Mouse (Mus musculus) CH12.LX (cell line): ENCODE data around the gene Galnt12. TPM values are rescaled to one million over a fixed set of nuclear protein-coding genes. Genes with fewer than 3 reads are reported as not detected.
A peak's percentile ranks its signal among the peaks of the same experiment; 100 is the strongest.

Experiments used
- DNase-seq: peaks from one replicate; pipeline ENCODE4 v3.0.0-alpha.2; 2013; ENCODE audit errors: extremely low read depth
- H3K27ac ChIP-seq: 2 replicates; pipeline ENCODE4 v1.5.1; 2012; ENCODE audit warnings: low read depth, mild to moderate bottlenecking, control low read depth, moderate library complexity; ENCODE audit not compliant: insufficient read depth
- H3K27me3 ChIP-seq: replicated peaks from 2 replicates; pipeline ENCODE3; 2012; ENCODE audit warnings: inconsistent platforms
- H3K36me3 ChIP-seq, 2 experiments: replicated peaks in 1 of 2; 2 replicates each; pipeline versions ENCODE3 to v1.6.1; 2012; ENCODE audit warnings: inconsistent platforms in 1 of 2, low read length in 1 of 2, mild to moderate bottlenecking in 1 of 2, mixed read lengths in 1 of 2, moderate library complexity in 1 of 2; ENCODE audit not compliant: control insufficient read depth in 1 of 2, insufficient read depth in 1 of 2
- H3K4me1 ChIP-seq, 2 experiments: 2 replicates each; pipeline ENCODE4 v1.6.1; 2012; ENCODE audit warnings: inconsistent platforms in 1 of 2, moderate library complexity in 1 of 2; ENCODE audit not compliant: insufficient read depth in 2 of 2, control insufficient read depth in 1 of 2
- H3K4me2 ChIP-seq: 2 replicates; pipeline ENCODE4 v1.6.1; 2012; ENCODE audit warnings: low read depth, mild to moderate bottlenecking, control low read depth; ENCODE audit not compliant: poor library complexity, insufficient read depth, severe bottlenecking
- H3K4me3 ChIP-seq, 3 experiments: fragments of 150-350 bp in 1 of 3; sonication (generic) in 1 of 3; replicated peaks in 1 of 3; 2 replicates each; pipeline versions ENCODE3 to v1.5.1; 2011 to 2012; ENCODE audit warnings: low read depth in 2 of 3, low read length in 2 of 3, mild to moderate bottlenecking in 2 of 3, moderate library complexity in 2 of 3, control low read depth in 1 of 3, improper control_type of control experiment in 1 of 3, inconsistent platforms in 1 of 3, mixed read lengths in 1 of 3; ENCODE audit not compliant: poor library complexity in 1 of 3
- H3K79me2 ChIP-seq: replicated peaks from 2 replicates; pipeline ENCODE4 v1.6.1; 2012; ENCODE audit warnings: mild to moderate bottlenecking, moderate library complexity; ENCODE audit not compliant: control insufficient read depth, poor library complexity, insufficient read depth, severe bottlenecking; ENCODE audit errors: extremely low read depth
- H3K9ac ChIP-seq: 2 replicates; pipeline ENCODE4 v1.6.1; 2012; ENCODE audit warnings: low read depth, mild to moderate bottlenecking, control low read depth, moderate library complexity; ENCODE audit not compliant: insufficient read depth
- H3K9me3 ChIP-seq: replicated peaks from 2 replicates; pipeline ENCODE3; 2012; ENCODE audit warnings: low read length, inconsistent platforms, mixed read lengths
- BHLHE40 ChIP-seq: IDR thresholded peaks from 2 replicates; pipeline ENCODE4 v1.6.1; 2011; ENCODE audit warnings: mild to moderate bottlenecking, low read depth, low read length, improper control_type of control experiment
- CHD1 ChIP-seq: IDR thresholded peaks from 2 replicates; pipeline ENCODE4 v1.6.1; 2012; ENCODE audit warnings: low read depth, low read length, improper control_type of control experiment, inconsistent platforms
- CHD2 ChIP-seq: IDR thresholded peaks from 2 replicates; pipeline ENCODE4 v1.6.1; 2011; ENCODE audit warnings: low read length, improper control_type of control experiment
- CTCF ChIP-seq, 2 experiments: IDR thresholded peaks in 1 of 2; conservative IDR thresholded peaks in 1 of 2; 2 replicates each; pipeline ENCODE4 v1.5.1; 2011 to 2012; ENCODE audit warnings: low read depth in 2 of 2, low read length in 2 of 2, improper control_type of control experiment in 1 of 2, inconsistent platforms in 1 of 2, mild to moderate bottlenecking in 1 of 2, moderate library complexity in 1 of 2
- E2F4 ChIP-seq: IDR thresholded peaks from 2 replicates; pipeline ENCODE4 v1.6.1; 2011; ENCODE audit warnings: low read depth, low read length, improper control_type of control experiment; ENCODE audit not compliant: insufficient replicate concordance
- ELF1 ChIP-seq: IDR thresholded peaks from 2 replicates; pipeline ENCODE4 v1.6.1; 2014; ENCODE audit warnings: low read depth, mild to moderate bottlenecking, inconsistent platforms, low read length, improper control_type of control experiment
- EP300 ChIP-seq: IDR thresholded peaks from 2 replicates; pipeline ENCODE4 v1.6.1; 2011; ENCODE audit warnings: low read length, improper control_type of control experiment
- ETS1 ChIP-seq: conservative IDR thresholded peaks from 2 replicates; pipeline ENCODE4 v1.6.1; 2012; ENCODE audit warnings: low read depth, mild to moderate bottlenecking, inconsistent platforms, low read length, improper control_type of control experiment, moderate library complexity
- GABPA ChIP-seq: IDR thresholded peaks from 2 replicates; pipeline ENCODE4 v1.6.1; 2012; ENCODE audit warnings: low read depth, low read length, improper control_type of control experiment, inconsistent platforms; ENCODE audit not compliant: insufficient replicate concordance
- HCFC1 ChIP-seq: IDR thresholded peaks from 2 replicates; pipeline ENCODE4 v1.6.1; 2012; ENCODE audit warnings: low read depth, mild to moderate bottlenecking, inconsistent platforms, low read length, improper control_type of control experiment
- IRF4 ChIP-seq: IDR thresholded peaks from 2 replicates; pipeline ENCODE4 v1.6.1; 2014; ENCODE audit warnings: low read depth, mild to moderate bottlenecking, inconsistent platforms, low read length, improper control_type of control experiment
- JUN ChIP-seq: IDR thresholded peaks from 2 replicates; pipeline ENCODE4 v1.6.1; 2011; ENCODE audit warnings: low read depth, mild to moderate bottlenecking, low read length, improper control_type of control experiment, moderate library complexity; ENCODE audit not compliant: insufficient read depth
- JUND ChIP-seq: conservative IDR thresholded peaks from 2 replicates; pipeline ENCODE4 v1.6.1; 2011; ENCODE audit warnings: low read depth, low read length, improper control_type of control experiment
- KAT2A ChIP-seq: IDR thresholded peaks from 2 replicates; pipeline ENCODE4 v1.6.1; 2012; ENCODE audit warnings: low read length, improper control_type of control experiment, inconsistent platforms; ENCODE audit not compliant: insufficient replicate concordance
- MAFK ChIP-seq: IDR thresholded peaks from 2 replicates; pipeline ENCODE4 v1.6.1; 2011; ENCODE audit warnings: low read length, improper control_type of control experiment; ENCODE audit not compliant: insufficient replicate concordance
- MAX ChIP-seq: IDR thresholded peaks from 2 replicates; pipeline ENCODE4 v1.6.1; 2011; ENCODE audit warnings: low read length, improper control_type of control experiment
- MAZ ChIP-seq: IDR thresholded peaks from 2 replicates; pipeline ENCODE4 v1.6.1; 2012; ENCODE audit warnings: low read depth, mild to moderate bottlenecking, inconsistent platforms, low read length, improper control_type of control experiment, moderate library complexity
- MEF2A ChIP-seq: IDR thresholded peaks from 2 replicates; pipeline ENCODE4 v1.6.1; 2014; ENCODE audit warnings: low read depth, mild to moderate bottlenecking, inconsistent platforms, low read length, improper control_type of control experiment, borderline replicate concordance
- MXI1 ChIP-seq: IDR thresholded peaks from 2 replicates; pipeline ENCODE4 v1.6.1; 2011; ENCODE audit warnings: mild to moderate bottlenecking, low read depth, low read length, improper control_type of control experiment
- MYC ChIP-seq: IDR thresholded peaks from 2 replicates; pipeline ENCODE4 v1.6.1; 2011; ENCODE audit warnings: low read depth, mild to moderate bottlenecking, improper control_type of control experiment, low read length
- NELFE ChIP-seq: IDR thresholded peaks from 2 replicates; pipeline ENCODE4 v1.6.1; 2011; ENCODE audit warnings: low read depth, low read length, improper control_type of control experiment
- NRF1 ChIP-seq: IDR thresholded peaks from 2 replicates; pipeline ENCODE4 v1.6.1; 2014; ENCODE audit warnings: low read depth, mild to moderate bottlenecking, inconsistent platforms, low read length, improper control_type of control experiment, moderate library complexity
- PAX5 ChIP-seq: IDR thresholded peaks from 2 replicates; pipeline ENCODE4 v1.6.1; 2012; ENCODE audit warnings: low read length, inconsistent platforms, mixed read lengths
- POLR2A ChIP-seq: IDR thresholded peaks from 2 replicates; pipeline ENCODE4 v1.6.1; 2011; ENCODE audit warnings: low read depth, mild to moderate bottlenecking, improper control_type of control experiment, low read length
- POLR2AphosphoS2 ChIP-seq: IDR thresholded peaks from 2 replicates; pipeline ENCODE4 v1.6.1; 2011; ENCODE audit warnings: low read depth, low read length, improper control_type of control experiment
- RAD21 ChIP-seq: IDR thresholded peaks from 2 replicates; pipeline ENCODE4 v1.6.1; 2011; ENCODE audit warnings: low read depth, mild to moderate bottlenecking, low read length, improper control_type of control experiment, moderate library complexity
- SIN3A ChIP-seq: IDR thresholded peaks from 2 replicates; pipeline ENCODE4 v1.6.1; 2012; ENCODE audit warnings: low read length, improper control_type of control experiment, inconsistent platforms
- SMC3 ChIP-seq: IDR thresholded peaks from 2 replicates; pipeline ENCODE4 v1.6.1; 2011; ENCODE audit warnings: low read depth, low read length, improper control_type of control experiment
- TBP ChIP-seq: conservative IDR thresholded peaks from 2 replicates; pipeline ENCODE4 v1.6.1; 2011; ENCODE audit warnings: low read depth, low read length, improper control_type of control experiment
- TCF12 ChIP-seq: IDR thresholded peaks from 2 replicates; pipeline ENCODE4 v1.6.1; 2014; ENCODE audit warnings: low read depth, mild to moderate bottlenecking, inconsistent platforms, low read length, improper control_type of control experiment
- UBTF ChIP-seq: IDR thresholded peaks from 2 replicates; pipeline ENCODE4 v1.6.1; 2012; ENCODE audit warnings: low read depth, mild to moderate bottlenecking, inconsistent platforms, low read length, improper control_type of control experiment, moderate library complexity
- ZC3H11A ChIP-seq: IDR thresholded peaks from 2 replicates; pipeline ENCODE4 v1.6.1; 2012; ENCODE audit warnings: low read depth, mild to moderate bottlenecking, inconsistent platforms, low read length, improper control_type of control experiment
- ZKSCAN1 ChIP-seq: IDR thresholded peaks from 2 replicates; pipeline ENCODE4 v1.6.1; 2012; ENCODE audit warnings: low read depth, inconsistent platforms, low read length, improper control_type of control experiment, borderline replicate concordance
- ZMIZ1 ChIP-seq: IDR thresholded peaks from 2 replicates; pipeline ENCODE4 v1.6.1; 2012; ENCODE audit warnings: low read depth, mild to moderate bottlenecking, inconsistent platforms, low read length, improper control_type of control experiment
- ZNF384 ChIP-seq: IDR thresholded peaks from 2 replicates; pipeline ENCODE4 v1.6.1; 2012; ENCODE audit warnings: low read depth, low read length, improper control_type of control experiment, inconsistent platforms
- dilution Hi-C: fragments of 300-500 bp; cut with MboI; formaldehyde crosslinking; loops from 2 replicates; pipeline ENCODE4 v1.14.3; 2020; ENCODE audit warnings: low sequenced_read_pairs; ENCODE audit not compliant: extremely low pct_unique_long_range_greater_than_20kb, extremely low pct_ligation_motif_present
- in situ Hi-C: fragments of 300-500 bp; cut with MboI; formaldehyde crosslinking; loops from 3 replicates; pipeline ENCODE4 v1.14.3; 2019; ENCODE audit warnings: low sequenced_read_pairs, low pct_ligation_motif_present, low pct_unique_long_range_greater_than_20kb, mixed read lengths
- polyA plus RNA-seq: library from polyadenylated mRNA; unstranded; fragments of >175 nt; gene quantifications from 2 replicates; pipeline ENCODE4 v1.2.1, GENCODE M21; 2012; ENCODE audit warnings: low read depth; ENCODE audit not compliant: insufficient read length
- total RNA-seq, 2 experiments: library from RNA; depleted of rRNA; stranded (reverse); fragments of 300-350 nt in 1 of 2; fragments of >200 nt in 1 of 2; gene quantifications; 2 replicates each; pipeline ENCODE4 v1.2.3; 2012 to 2014

The Galnt12 gene
- total and polyA plus RNA-seq, 3 experiments: 15.8 to 16.4 (median 16.1) TPM

DNA sequence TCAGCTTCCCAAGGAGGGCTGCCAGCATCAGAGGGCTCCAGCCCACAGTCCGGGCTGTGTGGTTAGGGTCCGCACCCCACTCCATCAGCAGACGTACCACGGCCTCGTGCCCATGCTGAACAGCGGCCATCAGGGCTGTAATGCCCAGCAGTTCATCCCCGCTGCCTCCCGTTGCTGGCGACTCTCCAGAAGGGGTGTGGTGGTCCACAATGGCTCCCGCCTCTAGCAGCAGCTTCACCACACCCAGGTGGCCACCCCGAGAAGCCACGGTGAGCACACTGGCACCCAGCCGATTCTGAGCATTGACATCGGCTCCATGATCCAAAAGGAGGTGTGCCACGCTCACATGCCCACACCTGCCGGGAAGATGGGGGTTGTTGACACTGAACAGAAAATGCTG is 42.5 kb upstream of the Galnt12 start:
- dilution Hi-C loops: no loop called here
- H3K4me1 ChIP-seq: peaks cover 0 to 3% of the 10 kb centered on the region in 2 experiments; a peak in 1 of 4 replicates

DNA sequence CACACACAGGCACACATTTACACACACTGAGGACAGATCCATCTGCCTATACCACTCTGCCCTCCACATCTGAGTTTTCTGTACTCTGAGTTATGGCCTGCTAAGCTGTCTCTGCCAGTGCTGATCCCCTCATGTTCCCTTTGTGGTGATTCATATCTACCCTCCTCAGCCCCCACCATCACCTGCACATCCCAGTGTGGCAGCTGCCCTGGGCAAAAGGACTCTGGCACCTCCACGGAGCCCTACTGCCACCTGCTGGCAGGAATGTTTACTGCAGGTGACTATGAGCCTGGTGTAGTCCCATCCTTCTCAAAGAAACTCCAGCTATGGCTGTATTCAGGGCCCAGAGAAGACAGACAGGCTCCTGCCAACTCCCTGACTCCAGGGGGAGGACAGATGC is 41.5 kb upstream of the Galnt12 start:
- Histone ChIP-seq H3K4me1 (peaks cover 0 to 3% of the 10 kb centered on the region in 2 experiments; a peak in 1 of 4 replicates), H3K27ac (no peak overlapping the region), H3K9me3 (no peaks in the 10 kb centered on the region), H3K36me3 (no peaks in the 10 kb centered on the region), H3K9ac (no peak overlapping the region), H3K79me2 (no peaks in the 10 kb centered on the region), H3K27me3 (peaks cover 58% of the 10 kb centered on the region), H3K4me3 (no peak overlapping the region), H3K4me2 (no peak overlapping the region)
- dilution Hi-C loops (no loop called here), in situ Hi-C loops (no loop called here)
- DNase-seq: peak; percentile 66
- TF ChIP-seq MXI1 (no peak), TBP (no peak), POLR2A (no peak), PAX5 (no peak), GABPA (no peak), SMC3 (peak; percentile 65), NELFE (0 out of 2 replicates have a peak, but pooled peaks have one; percentile 36), MYC (no peak), MAX (no peak), IRF4 (no peak), RAD21 (peak; percentile 72), CTCF (conservative IDR thresholded peaks at IDR 0.05 in 1 of 2, IDR thresholded peaks at IDR 0.05 in 1 of 2; ENCODE audit: low read depth in 2 of 2, low read length in 2 of 2) (peak; percentile 82 to 87), CHD1 (no peak), ZMIZ1 (no peak), ZC3H11A (no peak), MAFK (no peak), EP300 (no peak), SIN3A (no peak), ELF1 (no peak), POLR2AphosphoS2 (no peak), HCFC1 (no peak), JUND (no peak), CHD2 (no peak), ETS1 (no peak), BHLHE40 (0 out of 2 replicates have a peak, but pooled peaks have one; percentile 22), E2F4 (no peak), UBTF (no peak), ZKSCAN1 (no peak)

More for the DNA sequence above, 42.5 kb upstream of the Galnt12 start:
- TF ChIP-seq IRF4: no peak
- no peak for TF ChIP-seq NRF1
- TF ChIP-seq TCF12: no peak
- TF ChIP-seq KAT2A: no peak
- no peak for TF ChIP-seq MAX
- no peak for TF ChIP-seq JUN
- TF ChIP-seq GABPA: no peak
- TF ChIP-seq ZKSCAN1: no peak
- no peak for TF ChIP-seq MEF2A
- TF ChIP-seq UBTF: no peak
- TF ChIP-seq ETS1: no peak
- no peak for TF ChIP-seq MAZ
- TF ChIP-seq ZNF384: no peak
- no peak for TF ChIP-seq ZMIZ1
- TF ChIP-seq POLR2A: no peak
- TF ChIP-seq TBP: no peak
- TF ChIP-seq JUND: no peak
- TF ChIP-seq CHD2: no peak
- TF ChIP-seq, all 38 proteins: peak for 0
- Histone ChIP-seq H3K9me3 (no peaks in the 10 kb centered on the region), H3K4me3 (no peak overlapping the region), H3K79me2 (no peaks in the 10 kb centered on the region), H3K27ac (no peak overlapping the region), H3K36me3 (no peaks in the 10 kb centered on the region), H3K27me3 (peaks cover 63% of the 10 kb centered on the region), H3K9ac (no peak overlapping the region), H3K4me2 (no peak overlapping the region)
- in situ Hi-C loops: loop anchor here (10.0 kb wide), 1 partner anchor 364 kb away; no protein-coding TSS in a partner anchor
- DNase-seq: no peak
